Mouse (Mus musculus) midbrain, postnatal 0 days (tissue): ENCODE measurements at regions not wholly inside any gene's neighbourhood (a gene's known extent, or its start where the extent isn't known, plus 50 kb on each side); places are given as distances from the start of the nearest gene placed in this dataset.

Experiments used
- ATAC-seq: fragments of 200-750 bp; cut with Nextera tagmentation; 2 replicates; pipeline ENCODE4 v1.8.0; 2017; ENCODE audit warnings: moderate number of reproducible peaks, mild to moderate bottlenecking, moderate TSS enrichment, moderate library complexity; ENCODE audit not compliant: low FRiP score
- DNase-seq: peaks from one replicate; pipeline ENCODE4 v3.0.0-alpha.2; 2015; ENCODE audit warnings: low spot score
- H3K27ac ChIP-seq: fragments of 300-500 bp; sonication (generic); 2 replicates; pipeline ENCODE4 v1.5.1; 2014; ENCODE audit warnings: low read depth, mild to moderate bottlenecking, low read length, mixed read lengths
- H3K27me3 ChIP-seq: fragments of 300-500 bp; sonication (generic); 2 replicates; pipeline ENCODE4 v1.6.1; 2014; ENCODE audit warnings: low read length, control low read depth, mixed read lengths; ENCODE audit not compliant: insufficient read depth
- H3K36me3 ChIP-seq: fragments of 300-500 bp; sonication (generic); 2 replicates; pipeline ENCODE4 v1.6.1; 2014; ENCODE audit warnings: low read length, control low read depth, mixed read lengths; ENCODE audit not compliant: insufficient read depth
- H3K4me1 ChIP-seq: fragments of 300-500 bp; sonication (generic); 2 replicates; pipeline ENCODE4 v1.6.1; 2014; ENCODE audit warnings: mild to moderate bottlenecking, control low read depth, antibody characterized with exemption, low read length, mixed read lengths; ENCODE audit not compliant: insufficient read depth
- H3K4me2 ChIP-seq: fragments of 300-500 bp; sonication (generic); 2 replicates; pipeline ENCODE4 v1.6.1; 2014; ENCODE audit warnings: low read depth, mild to moderate bottlenecking, low read length, mixed read lengths; ENCODE audit not compliant: poor library complexity, severe bottlenecking
- H3K4me3 ChIP-seq: fragments of 300-500 bp; sonication (generic); 2 replicates; pipeline ENCODE4 v1.5.1; 2014; ENCODE audit warnings: low read depth, mild to moderate bottlenecking, low read length, moderate library complexity
- H3K9ac ChIP-seq: fragments of 300-500 bp; sonication (generic); replicated peaks from 2 replicates; pipeline ENCODE4 v1.6.1; 2014; ENCODE audit warnings: mild to moderate bottlenecking, low read length, moderate library complexity, mixed read lengths; ENCODE audit not compliant: poor library complexity, severe bottlenecking
- H3K9me3 ChIP-seq: fragments of 300-500 bp; sonication (generic); 2 replicates; pipeline ENCODE4 v1.6.1; 2016; ENCODE audit warnings: low read length, control low read depth
- CTCF ChIP-seq: IDR thresholded peaks from 2 replicates; pipeline ENCODE4 v1.5.1; 2016; ENCODE audit warnings: antibody characterized with exemption, mild to moderate bottlenecking
- WGBS: fragments of 180-500 bp; shearing (Covaris S2); extraction: QIAGEN DNeasy Blood & Tissue Kit; methylation state at CpG from one replicate; pipeline ENCODE4 v1.1.7; 2014; 5-methylcytosine and 5-hydroxymethylcytosine counted together

GRCm38 (mm10) chr19:53460312-53461024 is 68.4 kb upstream of the Dusp5 start:
- Histone ChIP-seq H3K9ac (no peak overlapping the region), H3K4me3 (no peak overlapping the region), H3K9me3 (no peaks in the 10 kb centered on the region), H3K36me3 (no peaks in the 10 kb centered on the region), H3K4me2 (no peak overlapping the region), H3K27me3 (no peaks in the 10 kb centered on the region), H3K4me1 (peaks cover 12% of the 10 kb centered on the region; the same call in 1 of the 2 replicates), H3K27ac (no peak overlapping the region)
- no peak for ATAC-seq
- DNase-seq = no peak
- TF ChIP-seq CTCF = no peak
- WGBS = 10% methylated on average over 19 of the region's 19 CpGs

GRCm38 (mm10) chr19:53459407-53459788 is 69.0 kb upstream of the Smndc1 start:
- no peaks in the 10 kb centered on the region for H3K9me3 ChIP-seq
- no peak overlapping the region for H3K4me2 ChIP-seq
- no peak overlapping the region for H3K4me3 ChIP-seq
- ATAC-seq (peak; percentile 72), DNase-seq (peak; percentile 47)
- H3K36me3 ChIP-seq = no peaks in the 10 kb centered on the region
- 13% methylated on average over 3 of the region's 3 CpGs for WGBS
- H3K27ac ChIP-seq = peak overlapping the region; percentile 60; the same call in 1 of the 2 replicates
- TF ChIP-seq CTCF = no peak
- H3K9ac ChIP-seq = no peak overlapping the region
- H3K4me1 ChIP-seq = peaks cover 12% of the 10 kb centered on the region; the same call in 1 of the 2 replicates
- no peaks in the 10 kb centered on the region for H3K27me3 ChIP-seq

GRCm38 (mm10) chr19:53458770-53459406 is 68.5 kb upstream of the Smndc1 start:
- H3K4me2 ChIP-seq = no peak overlapping the region

GRCm38 (mm10) chr19:53456681-53457080 is 66.3 kb upstream of the Smndc1 start:
- H3K4me1 ChIP-seq = peaks cover 12% of the 10 kb centered on the region; the same call in 1 of the 2 replicates
- 90% methylated on average over 5 of the region's 5 CpGs for WGBS
- no peak overlapping the region for H3K9ac ChIP-seq

More at GRCm38 (mm10) chr19:53458770-53459406, 68.5 kb upstream of the Smndc1 start:
- Histone ChIP-seq H3K9ac (no peak overlapping the region), H3K4me1 (peaks cover 12% of the 10 kb centered on the region; the same call in 1 of the 2 replicates), H3K4me3 (no peak overlapping the region), H3K27ac (peak overlapping the region; percentile 60; the same call in 1 of the 2 replicates), H3K27me3 (no peaks in the 10 kb centered on the region), H3K9me3 (no peaks in the 10 kb centered on the region), H3K36me3 (no peaks in the 10 kb centered on the region)
- DNase-seq = no peak
- 45% methylated on average over 10 of the region's 10 CpGs for WGBS
- no peak for TF ChIP-seq CTCF
- ATAC-seq = 0 out of 2 replicates have a peak, but pooled peaks have one; percentile 8

GRCm38 (mm10) chr19:53454571-53454970 is 64.2 kb upstream of the Smndc1 start:
- H3K9ac ChIP-seq = no peak overlapping the region
- no peak for TF ChIP-seq CTCF
- WGBS = 89% methylated on average over 4 of the region's 4 CpGs
- H3K4me2 ChIP-seq = no peak overlapping the region
- ATAC-seq = no peak
- no peaks in the 10 kb centered on the region for H3K9me3 ChIP-seq
- 0 out of 2 replicates have a peak, but pooled peaks cover 5% of the 10 kb centered on the region for H3K4me1 ChIP-seq
- DNase-seq = no peak
- H3K36me3 ChIP-seq = no peaks in the 10 kb centered on the region
- no peaks in the 10 kb centered on the region for H3K27me3 ChIP-seq
- no peak overlapping the region for H3K4me3 ChIP-seq
- H3K27ac ChIP-seq = no peak overlapping the region

More at GRCm38 (mm10) chr19:53456681-53457080, 66.3 kb upstream of the Smndc1 start:
- DNase-seq (no peak), ATAC-seq (no peak)
- no peak overlapping the region for H3K4me2 ChIP-seq
- H3K9me3 ChIP-seq = no peaks in the 10 kb centered on the region
- no peaks in the 10 kb centered on the region for H3K36me3 ChIP-seq
- H3K27ac ChIP-seq = no peak overlapping the region
- H3K27me3 ChIP-seq = no peaks in the 10 kb centered on the region
- TF ChIP-seq CTCF = no peak
- H3K4me3 ChIP-seq = no peak overlapping the region

- H3K4me1 ChIP-seq = 0 out of 2 replicates have a peak, but pooled peaks cover 3% of the 10 kb centered on the region
- TF ChIP-seq CTCF = no peak
- no peak overlapping the region for H3K27ac ChIP-seq
- no peak overlapping the region for H3K9ac ChIP-seq
- H3K27me3 ChIP-seq = no peaks in the 10 kb centered on the region
- H3K36me3 ChIP-seq = no peaks in the 10 kb centered on the region
- WGBS = 69% methylated on average over 3 of the region's 3 CpGs
- no peak overlapping the region for H3K4me3 ChIP-seq
- ATAC-seq = peak; percentile 53; the same call in 1 of the 2 replicates
- no peak overlapping the region for H3K4me2 ChIP-seq
- DNase-seq = peak; percentile 86
- H3K9me3 ChIP-seq = no peaks in the 10 kb centered on the region
Measured at GRCm38 (mm10) chr19:53454059-53454458, 63.7 kb upstream of the Smndc1 start.
